Mouse (Mus musculus): ENCODE measurements around the gene Epb41l3. TPM values are rescaled to one million over a fixed set of nuclear protein-coding genes. Genes with fewer than 3 reads are reported as not detected.

Gene Epb41l3
- total RNA-seq, 1 experiment from 2014 or later: 21.2 TPM

DNA sequence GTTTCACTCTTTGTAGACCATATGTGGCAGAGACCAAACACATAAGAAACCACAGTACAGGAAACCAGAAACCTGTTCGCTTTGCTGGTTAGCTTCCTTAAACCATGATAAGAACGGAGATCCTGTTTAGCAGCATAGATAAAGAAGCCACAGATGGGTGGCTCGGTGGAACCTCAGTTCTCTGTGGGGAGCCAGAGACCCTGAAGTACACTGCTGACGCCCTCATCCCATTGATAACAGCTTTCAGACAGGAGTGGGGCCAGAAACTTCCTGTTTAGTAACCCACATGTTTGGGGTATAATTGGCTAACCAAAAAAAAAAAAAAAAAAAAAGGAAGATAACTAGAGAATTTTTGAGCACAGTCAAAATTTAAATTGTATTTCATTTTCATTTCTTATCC lies 189.7 kb downstream of the Epb41l3 start:
- peak; percentile 97 for ATAC-seq (replicated peaks in 1 of 2; ENCODE audit: insufficient read depth in 1 of 2, low FRiP score in 2 of 2, low TSS enrichment in 1 of 2, low read depth in 1 of 2, poor library complexity in 2 of 2, severe bottlenecking in 2 of 2)

DNA sequence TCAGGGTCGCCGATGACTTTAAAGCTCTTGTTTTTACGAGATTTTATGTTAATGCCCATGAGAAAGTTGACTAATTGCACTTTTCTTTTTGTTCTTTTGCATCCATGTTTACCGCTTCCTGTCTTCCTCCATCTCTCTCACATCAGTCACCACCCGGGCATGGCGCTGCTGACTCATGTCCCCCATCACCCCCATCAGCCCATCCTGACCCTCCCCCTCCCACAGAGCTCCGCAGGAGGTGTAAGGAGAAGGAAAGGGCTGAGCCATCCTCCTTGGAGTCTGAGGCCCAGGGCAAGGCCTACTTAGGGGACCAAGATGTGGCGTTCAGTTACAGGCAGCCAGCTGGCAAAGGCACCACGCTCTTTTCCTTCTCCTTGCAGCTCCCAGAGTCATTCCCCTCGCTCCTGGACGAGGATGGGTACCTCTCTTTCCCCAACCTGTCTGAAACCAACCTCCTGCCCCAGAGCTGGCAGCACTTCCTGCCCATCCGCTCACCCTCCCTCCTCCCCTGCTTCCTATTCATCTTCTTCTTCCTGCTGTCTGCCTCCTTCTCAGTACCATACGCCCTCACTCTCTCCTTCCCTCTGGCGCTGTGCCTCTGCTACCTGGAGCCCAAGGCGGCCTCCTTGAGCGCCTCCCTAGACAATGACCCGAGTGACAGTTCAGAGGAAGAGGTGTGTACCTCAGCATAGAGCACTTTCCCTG lies 190.4 kb downstream of the Epb41l3 start:
- peak; percentile 2 to 16; a peak in 2 of 4 replicates for ATAC-seq (replicated peaks in 1 of 2; ENCODE audit: insufficient read depth in 1 of 2, low FRiP score in 2 of 2, low TSS enrichment in 1 of 2, low read depth in 1 of 2, poor library complexity in 2 of 2, severe bottlenecking in 2 of 2)

DNA sequence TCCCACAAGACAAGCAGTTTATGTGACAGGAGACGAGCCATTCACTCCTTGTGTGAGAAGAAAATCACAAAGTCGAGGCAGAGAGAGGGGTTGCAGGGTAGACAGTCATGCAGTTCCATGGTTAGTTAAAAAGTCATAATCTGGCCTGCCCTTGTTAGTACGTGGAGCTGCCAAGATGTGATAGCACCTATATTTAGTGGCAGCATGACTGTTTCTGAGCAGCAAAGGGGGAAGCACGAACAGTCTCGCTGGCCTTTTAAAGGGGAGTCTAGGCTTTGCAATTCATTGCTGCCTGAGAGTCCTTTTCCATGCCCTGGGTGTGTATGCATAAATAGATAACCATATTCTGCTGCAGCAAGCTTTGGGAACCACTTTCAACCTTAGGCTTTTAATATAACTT lies 191.5 kb downstream of the Epb41l3 start:
- no peak for ATAC-seq (replicated peaks in 1 of 2; ENCODE audit: insufficient read depth in 1 of 2, low FRiP score in 2 of 2, low TSS enrichment in 1 of 2, low read depth in 1 of 2, poor library complexity in 2 of 2, severe bottlenecking in 2 of 2)

DNA sequence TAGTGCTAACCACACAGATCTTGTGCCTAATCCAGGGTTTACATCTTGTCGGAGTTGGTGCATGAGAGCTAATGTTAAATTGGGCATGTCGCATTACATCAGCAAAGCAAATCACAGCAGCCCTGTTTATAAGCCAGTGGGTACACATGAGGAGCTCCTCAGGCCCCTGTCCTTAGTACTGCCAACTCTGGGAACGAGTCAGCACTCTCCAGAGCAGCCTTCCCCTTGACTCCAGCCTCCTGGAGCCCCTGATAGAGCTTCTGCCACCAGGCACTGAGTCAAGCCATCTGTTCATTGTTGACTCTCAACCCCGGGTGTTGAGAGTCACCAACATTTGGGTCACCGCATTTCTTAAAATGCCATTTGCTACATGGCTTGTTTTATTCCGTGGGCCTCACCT lies 192.0 kb downstream of the Epb41l3 start:
- no peak for ATAC-seq (replicated peaks in 1 of 2; ENCODE audit: insufficient read depth in 1 of 2, low FRiP score in 2 of 2, low TSS enrichment in 1 of 2, low read depth in 1 of 2, poor library complexity in 2 of 2, severe bottlenecking in 2 of 2)

DNA sequence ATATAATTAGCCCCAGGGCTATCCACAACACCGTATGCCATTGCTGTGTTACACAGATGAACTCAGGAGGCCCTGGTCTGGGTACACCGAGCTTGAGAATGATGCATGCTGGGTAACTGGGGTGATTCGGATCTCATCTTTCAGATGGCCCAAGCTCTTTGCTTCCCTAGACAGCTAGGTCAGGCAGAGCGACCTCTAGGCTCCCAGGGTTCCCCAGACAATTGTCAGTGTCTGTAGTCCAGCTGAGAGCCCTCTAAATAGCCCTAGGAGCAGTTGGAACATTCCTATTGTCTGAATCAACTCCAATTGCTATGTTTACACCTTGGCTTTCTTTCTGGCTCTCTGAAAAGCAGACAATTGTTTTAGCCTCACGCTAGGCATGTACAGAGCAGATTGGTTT lies 201.9 kb downstream of the Epb41l3 start:
- no peak for ATAC-seq (replicated peaks in 1 of 2; ENCODE audit: insufficient read depth in 1 of 2, low FRiP score in 2 of 2, low TSS enrichment in 1 of 2, low read depth in 1 of 2, poor library complexity in 2 of 2, severe bottlenecking in 2 of 2)

DNA sequence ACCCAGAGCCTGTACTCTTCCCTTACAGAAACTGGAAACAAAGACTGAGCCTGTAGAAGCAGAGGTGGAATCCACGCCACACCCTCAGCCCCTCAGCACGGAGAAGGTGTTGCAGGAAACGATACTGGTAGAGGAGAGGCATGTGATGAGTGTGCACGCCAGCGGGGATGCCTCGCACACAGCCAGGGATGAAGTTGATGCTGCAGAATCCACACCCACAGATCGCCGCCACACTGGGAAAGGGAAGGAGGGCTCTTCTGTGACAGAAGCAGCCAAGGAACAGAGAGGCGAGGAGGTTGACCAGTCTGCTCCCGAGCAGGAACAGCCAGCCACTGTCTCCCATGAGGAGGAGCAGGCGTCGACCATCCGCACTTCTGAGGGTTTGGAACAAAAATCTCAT lies 209.0 kb downstream of the Epb41l3 start:
- no peak for ATAC-seq (replicated peaks in 1 of 2; ENCODE audit: insufficient read depth in 1 of 2, low FRiP score in 2 of 2, low TSS enrichment in 1 of 2, low read depth in 1 of 2, poor library complexity in 2 of 2, severe bottlenecking in 2 of 2)

DNA sequence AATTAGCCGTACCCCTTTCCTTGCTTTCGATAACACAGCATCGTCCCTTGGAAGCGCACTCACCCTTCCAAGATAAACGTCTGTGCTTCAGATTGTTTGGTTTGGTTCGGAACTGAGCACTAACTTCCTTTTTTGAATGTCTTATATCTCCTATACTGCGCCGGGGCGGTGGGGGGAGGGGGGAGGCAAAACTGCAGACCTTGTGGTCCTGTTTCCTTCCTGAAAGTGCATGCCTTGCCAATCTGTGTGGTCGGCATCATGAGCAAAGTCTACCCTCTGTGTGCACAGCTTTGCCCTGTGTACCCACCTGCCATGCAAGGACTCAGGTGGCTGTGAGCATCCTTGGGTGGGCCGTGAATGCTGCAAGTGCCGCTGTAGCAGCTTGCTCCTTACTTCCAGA lies 212.6 kb downstream of the Epb41l3 start:
- peak; percentile 20 to 25; a peak in 2 of 4 replicates for ATAC-seq (replicated peaks in 1 of 2; ENCODE audit: insufficient read depth in 1 of 2, low FRiP score in 2 of 2, low TSS enrichment in 1 of 2, low read depth in 1 of 2, poor library complexity in 2 of 2, severe bottlenecking in 2 of 2)

DNA sequence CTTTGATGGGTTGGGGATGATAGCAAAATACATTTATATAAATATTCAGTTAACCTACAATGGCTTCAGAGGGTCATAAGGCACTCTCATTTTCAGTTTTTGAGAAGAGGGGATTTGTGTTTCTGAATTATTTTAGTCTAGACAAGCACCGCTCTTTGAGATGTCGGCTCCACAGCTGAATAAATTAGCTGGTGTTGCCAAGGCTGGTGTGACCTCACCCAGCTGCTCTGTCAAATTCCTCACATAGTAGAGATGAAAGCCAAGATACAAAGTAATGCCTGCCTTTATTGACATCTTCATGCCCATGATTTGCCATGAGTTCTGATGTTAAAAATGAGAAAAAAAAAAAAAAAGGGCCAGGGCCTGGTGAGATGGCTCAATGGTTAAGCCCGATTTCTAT lies 214.8 kb downstream of the Epb41l3 start:
- no peak for ATAC-seq (replicated peaks in 1 of 2; ENCODE audit: insufficient read depth in 1 of 2, low FRiP score in 2 of 2, low TSS enrichment in 1 of 2, low read depth in 1 of 2, poor library complexity in 2 of 2, severe bottlenecking in 2 of 2)

DNA sequence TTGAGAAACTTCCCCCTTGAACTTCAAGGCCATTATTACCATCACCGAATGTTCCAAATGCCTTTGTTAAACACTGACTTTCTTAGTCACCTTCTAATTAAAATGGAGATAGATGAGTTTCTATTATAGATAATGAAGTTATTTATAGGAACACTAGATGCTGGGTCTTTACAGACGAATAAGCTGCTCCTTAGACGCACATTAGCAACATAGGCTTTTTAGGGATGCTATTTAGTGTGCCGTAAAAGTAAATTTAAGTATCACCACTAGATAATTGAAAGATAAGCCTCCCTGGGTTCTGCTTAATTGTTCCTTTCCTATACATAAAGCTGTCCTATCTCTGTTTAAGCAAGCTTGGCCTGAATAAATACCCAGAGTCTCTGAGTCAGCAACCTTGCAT lies 226.1 kb downstream of the Epb41l3 start:
- ATAC-seq (replicated peaks in 1 of 2; ENCODE audit: insufficient read depth in 1 of 2, low FRiP score in 2 of 2, low TSS enrichment in 1 of 2, low read depth in 1 of 2, poor library complexity in 2 of 2, severe bottlenecking in 2 of 2): no peak

DNA sequence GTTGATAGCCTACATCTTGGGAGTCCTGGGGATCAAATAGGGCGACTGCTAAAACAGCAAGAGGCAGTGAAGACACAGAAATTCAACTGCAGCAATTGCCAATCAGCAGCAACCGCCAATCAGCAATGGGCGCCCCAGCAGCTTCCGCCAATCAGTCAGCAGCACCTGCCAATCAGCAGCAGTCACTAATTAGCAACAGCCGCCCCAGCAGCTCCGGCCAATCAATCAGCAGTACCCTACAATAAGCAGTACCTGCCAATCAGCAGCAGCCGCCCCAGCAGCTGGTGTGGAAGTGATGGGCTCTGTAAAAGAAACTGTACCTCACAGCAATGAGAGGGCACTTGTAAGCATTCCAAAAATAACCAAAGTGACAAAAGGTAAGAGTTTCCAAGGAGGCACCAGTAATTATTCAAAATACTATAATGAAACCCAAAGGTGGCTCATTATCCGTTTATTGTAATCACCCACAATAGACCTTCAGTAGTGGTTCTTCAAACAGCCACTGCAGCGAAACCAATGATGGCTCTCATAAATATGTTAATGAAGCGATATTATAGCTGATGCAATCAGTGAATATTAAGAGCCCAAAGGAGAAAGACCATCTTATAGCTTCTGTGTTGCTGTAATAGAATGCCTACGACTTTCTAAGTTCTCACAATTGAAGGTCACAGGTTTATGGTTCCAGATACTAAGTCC lies 228.2 kb downstream of the Epb41l3 start:
- ATAC-seq (replicated peaks in 1 of 2; ENCODE audit: insufficient read depth in 1 of 2, low FRiP score in 2 of 2, low TSS enrichment in 1 of 2, low read depth in 1 of 2, poor library complexity in 2 of 2, severe bottlenecking in 2 of 2): no peak

DNA sequence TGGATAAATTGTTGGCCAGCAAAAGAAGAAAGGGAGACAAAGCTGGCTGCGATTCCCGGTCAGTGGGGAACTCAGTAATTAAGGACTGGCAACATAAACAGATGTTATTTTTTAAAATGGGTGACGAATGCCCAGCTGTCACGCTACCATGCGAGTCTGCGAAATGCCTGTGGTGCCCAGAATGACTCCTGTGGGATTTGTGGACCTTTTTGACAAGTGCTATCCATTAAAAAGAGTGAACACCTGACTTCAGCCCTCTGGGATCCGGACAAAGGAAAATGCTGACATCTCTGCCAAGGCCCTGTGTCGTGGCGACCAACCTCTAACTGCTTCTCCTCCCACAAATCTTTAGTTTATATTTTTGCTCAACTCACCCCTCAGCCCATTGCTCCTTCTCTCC lies 232.2 kb downstream of the Epb41l3 start:
- no peak for ATAC-seq (replicated peaks in 1 of 2; ENCODE audit: insufficient read depth in 1 of 2, low FRiP score in 2 of 2, low TSS enrichment in 1 of 2, low read depth in 1 of 2, poor library complexity in 2 of 2, severe bottlenecking in 2 of 2)

DNA sequence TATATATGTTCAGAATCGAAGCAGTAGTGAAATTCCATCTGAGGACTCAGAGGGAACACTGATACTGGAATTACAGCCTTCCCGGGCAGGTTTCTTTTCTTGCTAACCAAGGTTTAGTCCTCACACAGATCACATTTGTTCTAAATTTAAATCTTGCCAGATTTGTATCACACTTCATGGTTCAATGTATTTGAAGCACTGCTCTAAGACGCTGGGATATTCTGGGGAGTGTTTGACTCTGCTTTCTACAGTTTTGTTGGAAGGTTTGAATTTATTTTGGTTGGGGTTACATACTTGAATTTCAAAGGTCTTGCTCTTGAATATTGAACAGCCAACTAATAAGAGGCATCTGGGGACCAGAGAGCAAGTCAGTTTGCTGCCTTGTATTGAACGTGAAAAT lies 234.4 kb downstream of the Epb41l3 start:
- no peak for ATAC-seq (replicated peaks in 1 of 2; ENCODE audit: insufficient read depth in 1 of 2, low FRiP score in 2 of 2, low TSS enrichment in 1 of 2, low read depth in 1 of 2, poor library complexity in 2 of 2, severe bottlenecking in 2 of 2)

DNA sequence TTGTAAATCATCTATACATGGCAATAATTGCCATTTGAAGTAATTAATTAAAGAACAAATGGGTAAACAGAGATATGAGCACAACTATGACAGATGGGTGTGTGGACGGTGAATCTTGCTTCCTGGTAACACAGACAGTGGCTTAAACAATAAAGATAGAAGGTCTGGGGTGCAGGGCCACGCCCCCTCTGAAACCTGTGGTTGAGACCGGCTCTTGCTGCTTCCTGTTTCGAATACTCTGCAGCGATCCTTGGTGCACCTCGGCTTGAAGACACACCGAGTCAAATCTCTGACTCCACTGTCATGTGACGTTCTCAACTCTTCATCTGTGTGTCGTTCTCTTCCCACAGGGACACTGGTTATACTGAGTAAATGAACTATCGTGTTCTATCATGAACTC lies 245.0 kb downstream of the Epb41l3 start:
- peak; percentile 65 to 71 for ATAC-seq (replicated peaks in 1 of 2; ENCODE audit: insufficient read depth in 1 of 2, low FRiP score in 2 of 2, low TSS enrichment in 1 of 2, low read depth in 1 of 2, poor library complexity in 2 of 2, severe bottlenecking in 2 of 2)

DNA sequence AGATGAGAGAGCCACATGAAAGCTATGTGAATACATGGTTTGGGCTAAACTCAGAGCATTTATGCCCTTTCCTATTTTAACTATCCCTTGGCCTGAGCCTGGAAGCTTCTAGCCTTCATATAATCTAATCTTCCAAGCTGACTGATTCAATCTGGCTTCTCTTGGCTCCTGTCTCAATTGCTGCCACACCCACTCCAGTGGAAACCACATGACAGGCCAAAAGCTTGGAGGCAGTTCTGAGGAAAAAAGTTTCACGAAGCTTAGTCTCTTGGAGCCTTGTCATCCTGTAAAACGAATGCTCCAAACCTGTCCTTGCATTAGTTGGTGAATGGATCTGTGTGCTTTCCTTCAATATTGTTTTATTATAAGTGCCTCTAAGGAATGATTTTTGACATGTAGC lies 247.2 kb downstream of the Epb41l3 start:
- no peak for ATAC-seq (replicated peaks in 1 of 2; ENCODE audit: insufficient read depth in 1 of 2, low FRiP score in 2 of 2, low TSS enrichment in 1 of 2, low read depth in 1 of 2, poor library complexity in 2 of 2, severe bottlenecking in 2 of 2)

Other genes with a start within 250 kb of the Epb41l3 start
- gene Tmem200c, start 249.1 kb upstream of the Epb41l3 start, total RNA-seq (2017): not detected in 2 replicates

Measured in hematopoietic stem cell, adult 5-6 weeks (primary cell).